Mouse (Mus musculus): ENCODE results near the gene Prdm12. TPM values are rescaled to one million over a fixed set of nuclear protein-coding genes. Genes with fewer than 3 reads are reported as not detected.

Gene Prdm12
- polyA plus RNA-seq, 1 experiment: not detected

DNA sequence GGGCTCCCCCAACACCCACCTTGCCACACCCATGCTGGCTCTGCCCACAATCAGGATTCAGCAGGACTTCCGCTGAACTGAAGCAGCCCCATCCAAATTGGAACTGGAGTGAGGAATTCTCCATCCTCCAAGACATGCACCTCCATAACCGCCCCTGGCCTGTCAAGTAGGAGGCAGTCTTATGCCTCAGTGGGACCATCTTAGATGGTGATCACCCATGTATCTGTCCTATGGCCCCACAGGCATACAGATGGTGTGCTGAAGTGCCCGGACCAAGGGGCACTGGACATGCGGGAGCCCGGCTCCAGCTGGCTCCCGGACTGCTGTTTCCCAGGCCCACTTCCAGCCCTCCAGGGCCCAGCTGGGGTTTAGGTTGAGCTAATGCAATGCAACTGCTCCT, 20.6 kb upstream of the Prdm12 start:
- no peak for DNase-seq
- no peak overlapping the region for H3K4me3 ChIP-seq (replicated peaks; ENCODE audit: extremely low read depth, low read depth, low read length)
- TF ChIP-seq POLR2A (IDR thresholded peaks at IDR 0.05; ENCODE audit: borderline replicate concordance, extremely low read depth, low read depth, low read length): no peak
- TF ChIP-seq CTCF (IDR thresholded peaks at IDR 0.05; ENCODE audit: insufficient read depth, low read length): no peak
- no peaks in the 10 kb centered on the region for H3K4me1 ChIP-seq (ENCODE audit: control insufficient read depth, insufficient read depth, low read length)
- WGBS: 91% methylated on average over 6 of the region's 6 CpGs

- Histone ChIP-seq H3K4me3 (replicated peaks; ENCODE audit: extremely low read depth, low read depth, low read length) (no peak overlapping the region), H3K4me1 (ENCODE audit: control insufficient read depth, insufficient read depth, low read length) (no peaks in the 10 kb centered on the region; the same call in 1 of the 2 replicates)
- TF ChIP-seq POLR2A (IDR thresholded peaks at IDR 0.05; ENCODE audit: borderline replicate concordance, extremely low read depth, low read depth, low read length): no peak
- TF ChIP-seq CTCF (IDR thresholded peaks at IDR 0.05; ENCODE audit: insufficient read depth, low read length): no peak
- WGBS: 32% methylated on average over 3 of the region's 3 CpGs
- no peak for DNase-seq
These were observed 6.3 kb upstream of the Prdm12 start for GRCm38 (mm10) chr2:31633531-31633930.

DNA sequence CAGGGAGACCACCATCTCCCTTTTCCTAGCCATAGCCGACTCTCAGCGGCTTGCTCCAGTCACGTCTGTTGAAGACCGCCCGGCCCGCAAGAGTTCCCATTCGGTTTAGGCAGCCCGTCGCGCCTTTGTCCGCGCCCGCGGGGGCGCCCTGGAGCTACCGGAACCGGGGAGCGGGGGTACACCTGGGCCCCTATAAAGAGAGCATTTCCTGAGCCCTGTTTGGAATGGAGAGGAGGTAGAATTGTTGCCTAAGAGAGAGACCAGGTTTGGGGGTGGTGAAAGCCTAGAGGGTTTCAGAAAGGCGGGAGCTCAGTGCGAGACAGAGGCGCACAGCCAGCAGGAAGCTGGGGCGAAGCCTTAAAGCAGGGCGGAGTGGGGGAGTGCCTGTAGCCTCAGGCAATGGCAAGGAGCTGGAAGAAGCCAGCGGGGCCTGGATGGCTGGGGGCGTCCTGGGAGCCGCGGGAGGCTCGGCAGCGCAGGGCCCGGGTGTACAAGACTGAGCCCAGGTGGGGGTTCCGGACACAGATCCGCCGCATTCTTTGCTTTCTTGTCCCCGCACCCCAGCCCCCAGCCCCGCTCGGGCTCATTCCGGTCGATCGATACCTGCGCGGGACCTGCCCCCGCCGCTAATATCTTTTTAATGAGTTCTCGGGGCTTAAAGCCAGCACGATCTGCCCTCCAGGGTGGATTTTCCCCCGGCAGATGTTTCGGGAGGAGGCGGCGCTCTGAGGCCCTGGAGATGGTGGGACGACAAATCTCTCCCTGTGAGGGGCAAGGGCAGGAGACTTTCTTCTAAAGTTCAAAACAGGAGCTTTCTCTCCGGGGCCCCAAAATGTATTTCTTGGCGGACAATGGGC, 4.3 kb upstream of the Prdm12 start:
- TF ChIP-seq CTCF (IDR thresholded peaks at IDR 0.05; ENCODE audit: insufficient read depth, low read length) (no peak), POLR2A (IDR thresholded peaks at IDR 0.05; ENCODE audit: borderline replicate concordance, extremely low read depth, low read depth, low read length) (no peak)
- Histone ChIP-seq H3K4me1 (ENCODE audit: control insufficient read depth, insufficient read depth, low read length) (no peaks in the 10 kb centered on the region; the same call in 1 of the 2 replicates), H3K4me3 (replicated peaks; ENCODE audit: extremely low read depth, low read depth, low read length) (no peak overlapping the region)
- WGBS: 1% methylated on average over 50 of the region's 52 CpGs
- DNase-seq: no peak

DNA sequence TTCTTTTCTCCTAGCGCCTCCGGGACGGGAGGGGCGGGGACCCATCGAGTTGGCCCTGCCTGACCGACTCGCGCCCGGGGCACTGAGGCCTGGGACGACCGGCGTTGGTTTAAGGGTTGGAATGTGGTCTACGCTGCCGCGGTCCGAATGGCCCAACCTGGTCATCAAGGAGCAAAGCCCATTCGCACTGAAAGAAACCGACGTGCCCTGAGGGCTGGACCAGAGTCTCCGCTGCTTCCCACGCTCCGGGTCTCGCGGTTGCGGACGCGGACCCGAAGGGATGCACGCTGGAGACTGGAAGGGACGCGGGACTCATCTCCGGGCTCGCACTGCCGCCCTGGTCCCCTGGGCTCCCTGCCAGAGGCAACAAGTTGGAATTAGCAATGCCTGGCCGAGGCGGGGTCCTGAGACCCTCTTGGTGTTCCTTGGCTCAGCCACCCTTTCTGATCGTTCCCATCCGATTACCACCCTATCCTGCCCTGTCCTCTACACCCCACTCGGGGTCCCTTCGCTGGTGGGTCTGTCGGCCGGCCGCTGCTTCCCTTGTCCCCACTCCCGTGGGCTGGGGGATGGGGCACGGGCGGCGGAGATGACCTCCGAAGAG, 3.6 kb upstream of the Prdm12 start:
- H3K4me3 ChIP-seq (replicated peaks; ENCODE audit: extremely low read depth, low read depth, low read length): no peak overlapping the region
- no peak for DNase-seq
- no peak for TF ChIP-seq POLR2A (IDR thresholded peaks at IDR 0.05; ENCODE audit: borderline replicate concordance, extremely low read depth, low read depth, low read length)
- TF ChIP-seq CTCF (IDR thresholded peaks at IDR 0.05; ENCODE audit: insufficient read depth, low read length): no peak
- peaks cover 3% of the 10 kb centered on the region for H3K4me1 ChIP-seq (ENCODE audit: control insufficient read depth, insufficient read depth, low read length)
- WGBS: 3% methylated on average over 48 of the region's 48 CpGs

DNA sequence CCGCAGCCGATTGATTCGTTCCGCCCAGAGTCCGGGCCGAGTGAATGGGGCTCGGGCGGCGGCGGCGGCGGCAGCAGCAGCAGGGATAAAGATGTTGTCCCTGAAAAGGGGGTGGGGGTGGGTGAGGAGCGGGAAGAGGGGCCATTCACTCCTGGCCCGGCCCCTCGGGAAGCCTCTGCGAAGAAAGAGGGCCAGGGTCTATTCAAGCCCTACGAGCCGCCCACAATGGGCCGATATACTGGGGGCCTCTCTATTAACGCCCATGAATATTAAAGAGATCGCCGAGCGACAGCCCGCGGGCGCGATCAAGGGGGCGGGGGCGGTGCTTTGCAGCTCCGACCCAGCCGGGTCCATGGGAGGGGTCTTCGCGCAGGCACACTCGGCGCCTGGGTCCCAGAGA, 3.1 kb upstream of the Prdm12 start:
- TF ChIP-seq CTCF (IDR thresholded peaks at IDR 0.05; ENCODE audit: insufficient read depth, low read length) (no peak), POLR2A (IDR thresholded peaks at IDR 0.05; ENCODE audit: borderline replicate concordance, extremely low read depth, low read depth, low read length) (no peak)
- no peak for DNase-seq
- no peak overlapping the region for H3K4me3 ChIP-seq (replicated peaks; ENCODE audit: extremely low read depth, low read depth, low read length)
- 4% methylated on average over 35 of the region's 35 CpGs for WGBS
- peaks cover 3% of the 10 kb centered on the region for H3K4me1 ChIP-seq (ENCODE audit: control insufficient read depth, insufficient read depth, low read length)

DNA sequence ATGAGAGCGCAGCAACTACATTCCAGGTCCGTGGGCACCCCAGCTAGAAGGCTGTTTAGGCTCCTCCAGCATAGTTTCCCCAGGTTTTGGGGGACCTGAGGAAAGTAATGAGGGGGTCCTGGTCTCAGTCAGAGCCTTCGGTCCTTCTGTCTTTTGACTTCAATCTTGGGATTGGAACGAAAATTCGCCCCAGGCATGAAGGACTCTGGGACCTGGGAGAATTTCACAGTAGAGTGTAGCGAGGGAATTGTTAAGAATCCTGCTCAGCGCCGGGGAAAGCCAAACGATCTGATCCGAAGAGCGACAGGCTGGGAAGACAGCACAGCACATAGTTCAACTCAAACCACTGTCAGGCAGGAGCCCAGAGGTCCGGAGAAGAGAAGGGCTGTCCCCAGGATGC, 2.5 kb upstream of the Prdm12 start:
- no peak for TF ChIP-seq POLR2A (IDR thresholded peaks at IDR 0.05; ENCODE audit: borderline replicate concordance, extremely low read depth, low read depth, low read length)
- no peak for TF ChIP-seq CTCF (IDR thresholded peaks at IDR 0.05; ENCODE audit: insufficient read depth, low read length)
- no peak for DNase-seq
- H3K4me3 ChIP-seq (replicated peaks; ENCODE audit: extremely low read depth, low read depth, low read length): no peak overlapping the region
- H3K4me1 ChIP-seq (ENCODE audit: control insufficient read depth, insufficient read depth, low read length): peaks cover 3% of the 10 kb centered on the region
- WGBS: 5% methylated on average over 12 of the region's 12 CpGs

DNA sequence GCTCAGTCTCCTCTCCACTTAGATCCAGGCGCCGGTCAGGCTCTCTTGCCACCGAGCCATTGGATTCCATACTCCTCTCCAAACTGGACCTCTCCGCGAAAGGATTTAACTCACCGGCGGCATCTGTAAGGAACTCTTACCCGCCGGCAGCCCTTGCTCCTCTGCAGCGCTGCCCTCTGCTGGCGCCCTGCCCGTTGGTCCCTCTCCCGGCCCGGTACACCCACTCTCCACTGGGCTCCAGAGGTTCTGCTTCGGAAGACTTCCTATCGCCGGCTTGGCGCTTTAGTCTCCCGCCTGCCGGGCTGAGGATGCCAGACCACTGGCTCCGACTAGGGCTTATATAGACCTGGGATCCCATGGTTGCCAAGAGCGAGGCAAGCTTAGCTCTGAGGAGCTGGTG, 2.0 kb upstream of the Prdm12 start:
- DNase-seq: no peak
- under 1% methylated on average over 22 of the region's 22 CpGs for WGBS
- H3K4me3 ChIP-seq (replicated peaks; ENCODE audit: extremely low read depth, low read depth, low read length): no peak overlapping the region

DNA sequence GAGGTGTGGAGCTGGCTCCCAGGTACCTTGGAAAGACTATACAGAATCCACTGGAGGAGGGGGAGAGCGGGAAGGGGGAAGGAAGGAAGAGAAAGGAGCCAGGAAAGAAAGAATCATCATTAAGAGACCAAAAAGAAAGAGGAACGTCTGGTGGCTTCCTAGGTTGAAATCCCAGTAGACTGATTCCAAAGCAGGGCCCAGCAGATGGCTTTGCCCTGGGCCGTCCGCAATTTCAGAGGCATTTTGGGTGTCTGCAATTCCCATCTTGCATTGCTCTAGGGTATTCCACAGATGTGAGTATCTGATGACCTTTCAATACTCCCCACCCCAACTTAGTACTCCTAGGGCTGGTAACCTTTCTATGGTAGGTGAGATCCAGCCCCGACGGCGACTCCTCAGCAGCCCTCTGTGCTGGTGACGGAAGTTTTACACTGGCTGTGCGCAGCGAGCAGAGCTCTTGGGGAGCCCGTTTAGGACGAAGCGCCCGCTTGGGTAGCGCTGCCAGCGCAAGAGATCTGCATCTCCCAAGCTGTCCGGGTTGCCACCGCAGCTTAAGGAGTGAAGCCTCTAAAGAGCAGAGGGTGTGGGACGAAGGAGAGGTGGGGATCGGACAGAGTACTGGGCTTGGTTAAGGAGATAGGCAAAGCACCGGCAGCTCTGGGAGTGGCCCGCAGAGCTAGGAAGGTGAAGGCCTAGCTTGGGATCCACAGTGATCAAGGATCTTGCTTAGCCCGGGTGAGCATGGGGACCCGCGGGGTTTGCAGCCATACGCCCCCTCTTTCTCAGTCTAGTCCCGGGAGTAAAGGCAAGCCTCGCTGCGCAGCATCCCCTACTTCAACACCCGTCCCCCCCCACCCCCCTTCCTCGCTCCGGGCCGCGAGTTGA, 1.0 kb upstream of the Prdm12 start:
- H3K4me1 ChIP-seq (ENCODE audit: control insufficient read depth, insufficient read depth, low read length): peaks cover 3% of the 10 kb centered on the region
- DNase-seq: no peak
- TF ChIP-seq CTCF (IDR thresholded peaks at IDR 0.05; ENCODE audit: insufficient read depth, low read length): no peak
- TF ChIP-seq POLR2A (IDR thresholded peaks at IDR 0.05; ENCODE audit: borderline replicate concordance, extremely low read depth, low read depth, low read length): no peak
- 3% methylated on average over 34 of the region's 34 CpGs for WGBS
- no peak overlapping the region for H3K4me3 ChIP-seq (replicated peaks; ENCODE audit: extremely low read depth, low read depth, low read length)

More for the DNA sequence above, 2.0 kb upstream of the Prdm12 start:
- TF ChIP-seq CTCF (IDR thresholded peaks at IDR 0.05; ENCODE audit: insufficient read depth, low read length) (no peak), POLR2A (IDR thresholded peaks at IDR 0.05; ENCODE audit: borderline replicate concordance, extremely low read depth, low read depth, low read length) (no peak)
- H3K4me1 ChIP-seq (ENCODE audit: control insufficient read depth, insufficient read depth, low read length): peaks cover 3% of the 10 kb centered on the region

GRCm38 (mm10) chr2:31639466-31639760, 424 bp upstream of the Prdm12 start:
- peaks cover 3% of the 10 kb centered on the region for H3K4me1 ChIP-seq (ENCODE audit: control insufficient read depth, insufficient read depth, low read length)
- WGBS: 1% methylated on average over 12 of the region's 13 CpGs
- no peak for TF ChIP-seq CTCF (IDR thresholded peaks at IDR 0.05; ENCODE audit: insufficient read depth, low read length)
- TF ChIP-seq POLR2A (IDR thresholded peaks at IDR 0.05; ENCODE audit: borderline replicate concordance, extremely low read depth, low read depth, low read length): no peak
- H3K4me3 ChIP-seq (replicated peaks; ENCODE audit: extremely low read depth, low read depth, low read length): no peak overlapping the region
- DNase-seq: no peak

Measured in lung, adult 2 months (tissue).